Mouse (Mus musculus): ENCODE results near the gene Ern1. TPM values are rescaled to one million over a fixed set of nuclear protein-coding genes. Genes with fewer than 3 reads are reported as not detected.
A peak's percentile ranks its signal among the peaks of the same experiment; 100 is the strongest.
"Not testable (repeated sequence)": the region's sequence is repeated elsewhere in the genome, so short reads cannot be mapped to it uniquely, and the experiment has no call there.

Gene Ern1
- polyA plus RNA-seq, 1 experiment from 2014 or later, result 4.7 TPM

DNA sequence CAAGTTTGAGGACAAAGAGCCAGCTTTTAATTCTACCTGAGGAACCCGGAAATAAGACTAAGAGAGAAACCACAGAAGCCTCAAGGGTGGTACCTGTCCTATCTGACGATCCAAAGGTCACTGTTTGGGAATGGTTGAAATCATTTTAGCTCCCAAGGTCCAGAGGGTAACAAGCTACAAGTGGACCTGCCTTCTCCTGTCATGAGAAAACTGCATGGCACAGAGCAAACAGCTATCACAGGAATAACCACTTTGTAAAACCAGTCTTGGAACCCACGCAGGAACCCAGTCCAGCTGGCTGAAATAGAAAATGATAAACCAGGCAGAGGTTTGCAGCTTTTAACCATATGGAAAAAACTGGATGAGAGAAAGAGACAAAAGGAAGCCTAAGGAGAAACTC lies 25.3 kb downstream of the Ern1 start:
- ATAC-seq (replicated peaks; ENCODE audit: extremely low read depth, insufficient read depth, low FRiP score), result no peak
- Histone ChIP-seq H3K36me3 (ENCODE audit: control insufficient read depth, insufficient read depth) (no peaks in the 10 kb centered on the region), H3K4me1 (ENCODE audit: control insufficient read depth, insufficient read depth, low read length) (peaks cover 20% of the 10 kb centered on the region), H3K9me3 (replicated peaks; ENCODE audit: control insufficient read depth, low read length) (no peaks in the 10 kb centered on the region), H3K4me3 (ENCODE audit: low read length) (no peak overlapping the region), H3K27ac (ENCODE audit: low read length) (0 out of 2 replicates have a peak overlapping the region, but pooled peaks have one; percentile 11), H3K4me2 (ENCODE audit: low read depth, low read length) (no peak overlapping the region), H3K9ac (ENCODE audit: low read length) (no peak overlapping the region), H3K27me3 (ENCODE audit: control insufficient read depth, insufficient read depth, low read length) (no peaks in the 10 kb centered on the region)
- 38% methylated on average over 3 of the region's 3 CpGs for WGBS

DNA sequence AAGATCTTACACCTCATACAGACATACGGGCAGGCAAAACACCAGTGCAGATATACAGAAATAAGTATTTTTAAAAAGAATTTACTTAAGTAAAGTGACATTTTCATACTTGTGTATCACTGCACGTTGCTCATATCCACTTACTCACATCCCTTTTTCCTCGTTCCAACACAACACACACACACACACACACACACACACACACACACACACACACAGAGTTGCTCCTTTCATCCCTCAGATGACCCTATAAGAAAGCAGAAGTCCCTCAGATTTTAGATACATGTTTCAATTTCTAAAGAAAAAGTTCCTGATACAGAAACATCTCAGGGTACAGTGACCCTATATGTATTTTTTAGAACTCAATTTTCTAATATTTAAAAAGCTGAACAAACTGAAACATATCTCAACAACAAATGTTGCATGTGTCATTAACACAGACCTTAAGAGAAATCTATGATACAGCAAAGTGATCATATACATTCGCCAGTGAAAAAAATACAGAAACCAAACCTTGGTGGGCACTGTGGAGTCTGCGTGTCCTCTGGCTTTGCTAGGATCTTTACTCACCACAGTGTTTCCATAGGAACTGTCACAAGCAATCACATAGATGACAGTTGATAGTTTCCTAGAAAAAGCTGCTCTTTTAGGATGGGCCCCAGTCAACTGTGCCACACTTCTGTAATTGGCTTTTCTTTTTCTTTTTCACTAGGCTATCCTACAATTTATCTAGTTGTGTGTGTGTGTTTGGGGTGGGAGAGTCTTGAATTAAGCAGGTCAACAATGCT lies 26.3 kb downstream of the Ern1 start:
- Histone ChIP-seq H3K4me1 (ENCODE audit: control insufficient read depth, insufficient read depth, low read length) (peaks cover 19% of the 10 kb centered on the region), H3K9ac (ENCODE audit: low read length) (no peak overlapping the region), H3K9me3 (replicated peaks; ENCODE audit: control insufficient read depth, low read length) (no peaks in the 10 kb centered on the region), H3K27me3 (ENCODE audit: control insufficient read depth, insufficient read depth, low read length) (no peaks in the 10 kb centered on the region), H3K4me3 (ENCODE audit: low read length) (no peak overlapping the region), H3K36me3 (ENCODE audit: control insufficient read depth, insufficient read depth) (no peaks in the 10 kb centered on the region), H3K27ac (ENCODE audit: low read length) (no peak overlapping the region), H3K4me2 (ENCODE audit: low read depth, low read length) (no peak overlapping the region)
- 76% methylated on average over 5 of the region's 5 CpGs for WGBS
- no peak for ATAC-seq (replicated peaks; ENCODE audit: extremely low read depth, insufficient read depth, low FRiP score)

DNA sequence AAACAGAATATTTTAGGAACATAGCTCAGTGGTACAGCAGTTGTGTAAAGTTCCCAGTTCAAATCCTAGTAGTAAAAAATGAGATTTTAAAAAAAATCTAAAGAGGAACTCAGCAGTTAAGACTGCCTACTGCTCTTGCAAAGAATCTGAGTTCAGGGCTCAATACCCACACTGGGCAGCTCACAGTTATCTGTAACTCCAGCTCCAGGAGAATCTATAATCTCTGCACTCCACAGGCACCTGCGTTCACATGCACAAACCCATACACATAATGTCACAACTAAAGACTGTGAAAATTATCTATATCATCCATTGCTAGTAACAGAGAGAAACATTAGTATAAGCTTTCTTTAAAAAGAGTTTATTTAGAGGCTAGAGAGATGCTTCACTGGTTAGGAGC lies 27.0 kb downstream of the Ern1 start:
- ATAC-seq (replicated peaks; ENCODE audit: extremely low read depth, insufficient read depth, low FRiP score), result no peak
- Histone ChIP-seq H3K9ac (ENCODE audit: low read length) (no peak overlapping the region), H3K27me3 (ENCODE audit: control insufficient read depth, insufficient read depth, low read length) (no peaks in the 10 kb centered on the region), H3K36me3 (ENCODE audit: control insufficient read depth, insufficient read depth) (no peaks in the 10 kb centered on the region), H3K4me3 (ENCODE audit: low read length) (no peak overlapping the region), H3K4me1 (ENCODE audit: control insufficient read depth, insufficient read depth, low read length) (peaks cover 17% of the 10 kb centered on the region), H3K27ac (ENCODE audit: low read length) (no peak overlapping the region), H3K9me3 (replicated peaks; ENCODE audit: control insufficient read depth, low read length) (no peaks in the 10 kb centered on the region), H3K4me2 (ENCODE audit: low read depth, low read length) (no peak overlapping the region)
- 78% methylated on average over 1 of the region's 1 CpGs for WGBS

DNA sequence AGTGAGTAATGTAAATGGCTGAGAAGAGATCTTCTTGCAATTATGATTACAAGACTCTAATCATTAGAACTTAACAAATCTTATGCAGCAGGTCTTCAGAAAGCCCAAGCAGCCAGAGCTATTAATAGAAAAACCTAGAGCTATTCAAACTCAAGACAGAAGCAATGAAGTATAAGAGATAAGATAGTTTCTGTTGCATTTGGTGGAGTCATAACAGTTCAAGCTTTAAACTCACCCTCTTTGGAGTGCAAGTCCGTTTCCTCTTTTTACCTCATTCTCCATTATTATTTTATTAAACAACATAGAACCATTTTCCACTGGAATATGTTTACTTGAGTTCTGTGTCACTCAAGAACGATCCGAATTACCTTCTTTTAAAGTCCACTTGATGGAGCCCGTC lies 29.1 kb downstream of the Ern1 start:
- Histone ChIP-seq H3K36me3 (ENCODE audit: control insufficient read depth, insufficient read depth) (no peaks in the 10 kb centered on the region), H3K9me3 (replicated peaks; ENCODE audit: control insufficient read depth, low read length) (no peaks in the 10 kb centered on the region), H3K4me1 (ENCODE audit: control insufficient read depth, insufficient read depth, low read length) (peaks cover 17% of the 10 kb centered on the region), H3K4me3 (ENCODE audit: low read length) (no peak overlapping the region), H3K27ac (ENCODE audit: low read length) (no peak overlapping the region), H3K4me2 (ENCODE audit: low read depth, low read length) (no peak overlapping the region), H3K27me3 (ENCODE audit: control insufficient read depth, insufficient read depth, low read length) (no peaks in the 10 kb centered on the region), H3K9ac (ENCODE audit: low read length) (no peak overlapping the region)
- ATAC-seq (replicated peaks; ENCODE audit: extremely low read depth, insufficient read depth, low FRiP score), result no peak
- WGBS, result 68% methylated on average over 4 of the region's 4 CpGs

DNA sequence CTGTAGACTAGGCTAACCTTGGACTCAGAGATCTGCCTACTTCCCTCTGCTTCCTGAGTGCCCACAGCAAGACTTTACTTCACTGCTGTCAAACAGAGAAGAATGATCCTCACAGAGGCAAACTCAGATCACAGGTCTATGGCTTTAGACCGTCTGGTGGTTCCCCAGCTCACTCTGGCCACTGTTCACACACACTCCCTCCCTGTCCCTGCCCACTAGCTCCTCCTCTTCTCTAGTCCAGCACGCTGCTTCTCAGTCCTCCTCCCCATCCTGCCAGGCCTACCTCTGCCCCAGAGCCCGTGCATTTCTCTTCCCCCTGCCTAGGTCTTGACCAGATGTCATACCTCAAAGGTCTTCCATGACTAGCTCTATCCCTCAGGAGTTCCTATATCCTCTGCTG lies 44.0 kb downstream of the Ern1 start:
- no peaks in the 10 kb centered on the region for H3K9me3 ChIP-seq (replicated peaks; ENCODE audit: control insufficient read depth, low read length)
- H3K9ac ChIP-seq (ENCODE audit: low read length), result no peak overlapping the region
- H3K4me3 ChIP-seq (ENCODE audit: low read length), result no peak overlapping the region
- H3K4me1 ChIP-seq (ENCODE audit: control insufficient read depth, insufficient read depth, low read length), result peaks cover under 1% of the 10 kb centered on the region; the same call in 1 of the 2 replicates
- WGBS, result 24% methylated on average over 3 of the region's 3 CpGs
- H3K27me3 ChIP-seq (ENCODE audit: control insufficient read depth, insufficient read depth, low read length), result no peaks in the 10 kb centered on the region
- H3K27ac ChIP-seq (ENCODE audit: low read length), result no peak overlapping the region
- H3K36me3 ChIP-seq (ENCODE audit: control insufficient read depth, insufficient read depth), result no peaks in the 10 kb centered on the region
- ATAC-seq (replicated peaks; ENCODE audit: extremely low read depth, insufficient read depth, low FRiP score), result no peak
- no peak overlapping the region for H3K4me2 ChIP-seq (ENCODE audit: low read depth, low read length)

DNA sequence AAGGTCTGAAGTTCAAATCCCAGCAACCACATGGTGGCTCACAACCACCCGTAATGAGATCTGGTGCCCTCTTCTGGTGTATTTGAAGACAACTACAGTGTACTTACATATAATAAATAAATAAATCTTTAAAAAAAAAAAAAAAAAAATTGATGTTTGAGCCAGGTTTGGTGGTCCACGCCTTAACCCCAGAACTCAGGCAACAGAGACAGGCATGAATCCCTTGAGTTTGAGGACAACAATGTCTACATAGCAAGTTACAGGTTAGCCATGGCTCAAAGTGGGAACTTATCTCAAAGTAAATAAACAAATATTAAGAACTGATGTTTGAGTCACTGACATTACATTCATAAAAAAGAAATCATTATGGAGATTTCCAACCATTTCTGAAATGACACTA lies 45.1 kb downstream of the Ern1 start:
- not testable (repeated sequence) for H3K9me3 ChIP-seq (replicated peaks; ENCODE audit: control insufficient read depth, low read length); H3K9ac ChIP-seq (ENCODE audit: low read length); H3K27me3 ChIP-seq (ENCODE audit: control insufficient read depth, insufficient read depth, low read length); H3K27ac ChIP-seq (ENCODE audit: low read length); H3K4me2 ChIP-seq (ENCODE audit: low read depth, low read length); H3K36me3 ChIP-seq (ENCODE audit: control insufficient read depth, insufficient read depth); H3K4me1 ChIP-seq (ENCODE audit: control insufficient read depth, insufficient read depth, low read length); ATAC-seq (replicated peaks; ENCODE audit: extremely low read depth, insufficient read depth, low FRiP score); H3K4me3 ChIP-seq (ENCODE audit: low read length)
- 84% methylated on average over 2 of the region's 2 CpGs for WGBS

DNA sequence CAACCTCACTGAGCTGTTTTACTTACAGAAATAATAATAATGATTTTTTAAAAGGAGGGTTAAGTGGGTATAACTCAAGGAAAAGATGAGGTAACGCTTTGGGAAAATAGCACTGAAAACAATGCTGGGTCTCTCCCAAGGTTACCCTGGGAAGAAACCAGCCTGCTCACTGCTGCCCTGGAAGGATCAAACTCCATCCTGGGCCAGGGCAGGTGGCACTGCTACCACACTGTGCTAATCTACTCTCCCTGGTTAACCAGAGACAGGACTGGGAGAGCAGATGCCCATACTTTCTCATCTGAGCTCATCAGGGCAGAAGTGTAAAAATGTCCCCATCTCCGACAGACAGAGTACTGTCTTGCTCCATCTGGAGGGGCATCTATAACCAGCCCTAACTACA lies 47.3 kb downstream of the Ern1 start:
- Histone ChIP-seq H3K27ac (ENCODE audit: low read length) (no peak overlapping the region), H3K4me2 (ENCODE audit: low read depth, low read length) (no peak overlapping the region)
- no peak for ATAC-seq (replicated peaks; ENCODE audit: extremely low read depth, insufficient read depth, low FRiP score)

DNA sequence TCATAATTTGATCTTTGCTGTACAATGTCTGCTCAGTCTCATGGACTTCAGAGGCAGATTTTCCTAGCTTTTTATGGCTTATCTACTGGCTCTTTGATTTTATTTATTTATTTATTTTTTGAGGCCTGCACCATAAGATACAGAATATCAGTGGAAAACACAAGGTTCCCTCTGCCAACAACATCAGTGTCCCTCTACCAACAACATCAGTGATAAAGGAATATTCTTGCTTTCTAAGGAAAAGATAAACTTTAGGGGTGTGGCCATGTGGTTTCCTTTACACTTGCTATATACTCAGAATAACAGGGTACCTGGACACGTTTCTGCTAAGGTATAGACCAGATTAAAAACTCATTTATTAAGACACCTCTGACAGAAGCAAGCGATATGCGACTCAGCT lies 48.3 kb downstream of the Ern1 start:
- no peak overlapping the region for H3K27ac ChIP-seq (ENCODE audit: low read length)
- peaks cover 3% of the 10 kb centered on the region; the same call in 1 of the 2 replicates for H3K4me1 ChIP-seq (ENCODE audit: control insufficient read depth, insufficient read depth, low read length)
- H3K27me3 ChIP-seq (ENCODE audit: control insufficient read depth, insufficient read depth, low read length), result no peaks in the 10 kb centered on the region
- no peak overlapping the region for H3K9ac ChIP-seq (ENCODE audit: low read length)
- H3K4me3 ChIP-seq (ENCODE audit: low read length), result no peak overlapping the region
- H3K9me3 ChIP-seq (replicated peaks; ENCODE audit: control insufficient read depth, low read length), result no peaks in the 10 kb centered on the region
- ATAC-seq (replicated peaks; ENCODE audit: extremely low read depth, insufficient read depth, low FRiP score), result no peak
- WGBS, result 66% methylated on average over 3 of the region's 3 CpGs
- no peak overlapping the region for H3K4me2 ChIP-seq (ENCODE audit: low read depth, low read length)
- no peaks in the 10 kb centered on the region; the same call in 1 of the 2 replicates for H3K36me3 ChIP-seq (ENCODE audit: control insufficient read depth, insufficient read depth)

More for the DNA sequence above, 47.3 kb downstream of the Ern1 start:
- Histone ChIP-seq H3K27me3 (ENCODE audit: control insufficient read depth, insufficient read depth, low read length) (no peaks in the 10 kb centered on the region), H3K36me3 (ENCODE audit: control insufficient read depth, insufficient read depth) (no peaks in the 10 kb centered on the region), H3K9me3 (replicated peaks; ENCODE audit: control insufficient read depth, low read length) (no peaks in the 10 kb centered on the region), H3K9ac (ENCODE audit: low read length) (no peak overlapping the region), H3K4me3 (ENCODE audit: low read length) (no peak overlapping the region), H3K4me1 (ENCODE audit: control insufficient read depth, insufficient read depth, low read length) (peaks cover 3% of the 10 kb centered on the region; the same call in 1 of the 2 replicates)
- WGBS, result 75% methylated on average over 2 of the region's 2 CpGs

DNA sequence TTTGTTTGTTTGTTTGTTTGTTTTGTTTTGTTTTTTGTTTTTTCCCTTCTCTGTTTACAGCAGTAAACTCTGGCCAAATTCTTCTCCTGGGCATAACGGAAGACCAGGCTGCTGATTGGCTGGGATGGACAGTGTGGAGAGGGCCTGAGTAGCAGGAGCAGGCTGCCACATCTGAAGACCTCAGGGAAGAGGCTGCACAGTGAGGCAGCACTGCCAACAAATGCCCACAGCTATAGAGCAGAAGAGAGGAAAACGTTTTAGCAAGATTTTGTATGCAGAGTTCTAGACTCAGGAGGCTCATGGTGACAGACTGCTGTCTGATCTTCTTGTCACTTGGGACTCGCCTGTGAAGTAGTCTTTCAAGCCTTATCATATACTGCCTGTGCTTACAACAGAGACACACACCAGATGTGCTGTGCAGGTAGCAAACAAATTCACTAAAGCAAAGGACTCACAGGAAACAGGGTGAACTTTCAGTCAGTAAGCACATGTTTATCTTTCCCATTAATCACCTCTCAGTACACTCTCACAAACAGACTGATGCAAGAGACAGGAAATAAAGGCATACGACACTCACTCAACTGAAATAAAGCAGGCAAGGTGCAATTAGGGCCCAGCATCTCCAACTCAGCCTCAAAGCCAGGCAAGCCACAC lies 49.0 kb downstream of the Ern1 start:
- H3K4me3 ChIP-seq (ENCODE audit: low read length), result no peak overlapping the region
- no peak overlapping the region for H3K4me2 ChIP-seq (ENCODE audit: low read depth, low read length)
- H3K36me3 ChIP-seq (ENCODE audit: control insufficient read depth, insufficient read depth), result no peaks in the 10 kb centered on the region; the same call in 1 of the 2 replicates
- no peaks in the 10 kb centered on the region for H3K27me3 ChIP-seq (ENCODE audit: control insufficient read depth, insufficient read depth, low read length)
- peaks cover 3% of the 10 kb centered on the region; the same call in 1 of the 2 replicates for H3K4me1 ChIP-seq (ENCODE audit: control insufficient read depth, insufficient read depth, low read length)
- no peak for ATAC-seq (replicated peaks; ENCODE audit: extremely low read depth, insufficient read depth, low FRiP score)
- H3K9me3 ChIP-seq (replicated peaks; ENCODE audit: control insufficient read depth, low read length), result no peaks in the 10 kb centered on the region
- 34% methylated on average over 4 of the region's 4 CpGs for WGBS
- no peak overlapping the region for H3K9ac ChIP-seq (ENCODE audit: low read length)
- H3K27ac ChIP-seq (ENCODE audit: low read length), result no peak overlapping the region
